Comparison of ENCODE assay signal across 28 mouse cellular contexts in the genomic region with DNA sequence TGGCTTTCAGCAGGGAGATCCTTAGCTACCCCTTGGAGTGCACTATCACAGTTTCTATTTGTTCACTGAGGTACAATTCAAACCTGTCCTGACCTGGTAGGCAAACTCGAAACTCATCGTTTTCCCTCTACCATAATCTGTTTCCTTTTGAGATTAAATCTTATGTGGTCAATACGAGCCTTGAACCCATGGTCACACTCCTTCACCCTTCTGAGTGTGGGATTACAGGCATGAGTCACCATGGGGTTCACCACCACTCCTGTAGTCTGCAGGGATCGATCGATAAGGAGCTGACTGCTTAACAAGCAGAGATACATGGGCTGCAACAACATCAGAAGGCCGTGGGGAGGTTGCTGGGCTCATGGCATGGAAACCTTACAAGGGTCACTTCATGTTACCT.
"Had no signal": no experiment of that assay in that cellular context is flagged by ENCODE, and none has a peak within 500 bp of the region (broad histone marks: within the 10 kb centered on the region; RNA-seq: fewer than 3 reads in every experiment).

No protein-coding gene starts in this region.

- H3K9ac ChIP-seq: embryonic facial prominence, embryonic 12.5 days; embryonic facial prominence, embryonic 13.5 days; embryonic facial prominence, embryonic 15.5 days; forebrain, embryonic 12.5 days; forebrain, embryonic 13.5 days; forebrain, embryonic 15.5 days; forebrain, postnatal 0 days had no signal

- H3K36me3 ChIP-seq: embryonic facial prominence, embryonic 12.5 days; embryonic facial prominence, embryonic 13.5 days; embryonic facial prominence, embryonic 15.5 days; forebrain, embryonic 10.5 days; forebrain, embryonic 12.5 days; forebrain, embryonic 15.5 days had no signal

- H3K27ac ChIP-seq: embryonic facial prominence, embryonic 10.5 days; embryonic facial prominence, embryonic 12.5 days; embryonic facial prominence, embryonic 13.5 days; embryonic facial prominence, embryonic 15.5 days; forebrain, embryonic 10.5 days; forebrain, embryonic 12.5 days; forebrain, embryonic 13.5 days; forebrain, embryonic 15.5 days; gastrocnemius, adult 2 months; heart, adult 2 months had no signal

- H3K4me1 ChIP-seq: embryonic facial prominence, embryonic 12.5 days; embryonic facial prominence, embryonic 13.5 days; forebrain, embryonic 13.5 days; forebrain, embryonic 15.5 days had no signal

- H3K27me3 ChIP-seq: embryonic facial prominence, embryonic 12.5 days; embryonic facial prominence, embryonic 13.5 days; embryonic facial prominence, embryonic 15.5 days; forebrain, embryonic 12.5 days; forebrain, embryonic 13.5 days; forebrain, embryonic 15.5 days had no signal

- H3K4me3 ChIP-seq: embryonic facial prominence, embryonic 10.5 days; embryonic facial prominence, embryonic 12.5 days; embryonic facial prominence, embryonic 13.5 days; embryonic facial prominence, embryonic 15.5 days; erythroblast, embryonic 14.5 days; forebrain, embryonic 10.5 days; forebrain, embryonic 12.5 days; forebrain, embryonic 13.5 days; forebrain, embryonic 15.5 days; gastrocnemius, adult 2 months; heart, adult 2 months had no signal

- ATAC-seq: forebrain, embryonic 13.5 days; forebrain, embryonic 14.5 days; forebrain, embryonic 15.5 days; forebrain, embryonic 16.5 days; forebrain, postnatal 0 days had no signal

- H3K9me3 ChIP-seq: embryonic facial prominence, embryonic 10.5 days; embryonic facial prominence, embryonic 12.5 days; embryonic facial prominence, embryonic 13.5 days; embryonic facial prominence, embryonic 15.5 days; forebrain, embryonic 10.5 days; forebrain, embryonic 12.5 days; forebrain, embryonic 13.5 days; forebrain, embryonic 15.5 days had no signal

- H3K4me2 ChIP-seq: embryonic facial prominence, embryonic 12.5 days; embryonic facial prominence, embryonic 13.5 days; embryonic facial prominence, embryonic 15.5 days; forebrain, embryonic 12.5 days; forebrain, embryonic 13.5 days; forebrain, embryonic 15.5 days had no signal

- DNase-seq: cerebellum, adult 2 months; cerebellum, adult 8-10 months; cerebellum, adult 9-10 months; cerebellum, adult 9-11 months; cerebellum, postnatal 10 days; cerebellum, postnatal 14 days; cerebellum, postnatal 25 days; cerebellum, postnatal 36 days; embryo, embryonic 11 days; forebrain, postnatal 0 days; gastrocnemius, adult 2 months; gastrocnemius, postnatal 10 days; gastrocnemius, postnatal 14 days; gastrocnemius, postnatal 25 days; gastrocnemius, postnatal 36 days; heart, adult 18-20 months; heart, adult 2 months had no signal
